Mouse (Mus musculus) midbrain, embryonic 11.5 days (tissue): ENCODE data around the gene Gm49510. TPM values are rescaled to one million over a fixed set of nuclear protein-coding genes. Genes with fewer than 3 reads are reported as not detected.

ENCODE experiments used
- ATAC-seq: fragments of 200-750 bp; cut with Nextera tagmentation; 2 replicates; pipeline ENCODE4 v1.8.0; 2017; ENCODE audit warnings: moderate TSS enrichment, moderate library complexity; ENCODE audit not compliant: low FRiP score
- DNase-seq: peaks from one replicate; pipeline ENCODE4 v3.0.0; 2015; ENCODE audit warnings: low spot score; ENCODE audit errors: missing footprints
- H3K27ac ChIP-seq: fragments of 300-500 bp; sonication (generic); 2 replicates; pipeline ENCODE4 v1.5.1; 2014; ENCODE audit warnings: low read depth, low read length
- H3K27me3 ChIP-seq: fragments of 300-500 bp; sonication (generic); 2 replicates; pipeline ENCODE4 v1.6.1; 2014; ENCODE audit warnings: mild to moderate bottlenecking, low read length, moderate library complexity, mixed read lengths; ENCODE audit not compliant: control insufficient read depth, insufficient read depth
- H3K36me3 ChIP-seq: fragments of 300-500 bp; sonication (generic); 2 replicates; pipeline ENCODE4 v1.6.1; 2014; ENCODE audit warnings: mild to moderate bottlenecking, low read length, moderate library complexity, mixed read lengths; ENCODE audit not compliant: control insufficient read depth, insufficient read depth
- H3K4me1 ChIP-seq: fragments of 300-500 bp; sonication (generic); 2 replicates; pipeline ENCODE4 v1.6.1; 2014; ENCODE audit warnings: low read length; ENCODE audit not compliant: control insufficient read depth, insufficient read depth
- H3K4me2 ChIP-seq: fragments of 300-500 bp; sonication (generic); 2 replicates; pipeline ENCODE4 v1.6.1; 2014; ENCODE audit warnings: mild to moderate bottlenecking, moderate library complexity
- H3K4me3 ChIP-seq: fragments of 300-500 bp; sonication (generic); 2 replicates; pipeline ENCODE4 v1.5.1; 2014; ENCODE audit warnings: low read depth, low read length
- H3K9ac ChIP-seq: fragments of 300-500 bp; sonication (generic); 2 replicates; pipeline ENCODE4 v1.6.1; 2014; ENCODE audit warnings: low read length
- H3K9me3 ChIP-seq: fragments of 300-500 bp; sonication (generic); 2 replicates; pipeline ENCODE4 v1.6.1; 2016; ENCODE audit warnings: low read length; ENCODE audit not compliant: control insufficient read depth
- WGBS: fragments of 180-500 bp; shearing (Covaris S2); extraction: QIAGEN DNeasy Blood & Tissue Kit; methylation state at CpG from one replicate; pipeline ENCODE4 v1.1.7; 2014; 5-methylcytosine and 5-hydroxymethylcytosine counted together
- polyA plus RNA-seq: library from polyadenylated mRNA; unstranded; fragments of >200 nt; fragmentation: Nextera tagmentation; extraction: Ambion mirVana; gene quantifications from 2 replicates; pipeline ENCODE4 v1.2.1, GENCODE M21; 2014

Gene Gm49510
- polyA plus RNA-seq, 1 experiment from 2014 or later, result 0.11 TPM

- no peak overlapping the region for H3K27ac ChIP-seq
- 2% methylated on average over 28 of the region's 35 CpGs for WGBS
- H3K4me2 ChIP-seq, result peak overlapping the region; percentile 54
- no peaks in the 10 kb centered on the region for H3K36me3 ChIP-seq
- no peaks in the 10 kb centered on the region for H3K9me3 ChIP-seq
- H3K4me3 ChIP-seq, result peak overlapping the region; percentile 25
- H3K9ac ChIP-seq, result peak overlapping the region; percentile 46
- peaks cover 22% of the 10 kb centered on the region for H3K4me1 ChIP-seq
- H3K27me3 ChIP-seq, result peaks cover 2% of the 10 kb centered on the region; the same call in 1 of the 2 replicates
- DNase-seq (peak; percentile 93), ATAC-seq (peak; percentile 42)
Measured at GRCm38 (mm10) chr15:78927788-78928457, 28.5 kb downstream of the Gm49510 start.

- Histone ChIP-seq H3K27me3 (peaks cover 2% of the 10 kb centered on the region; the same call in 1 of the 2 replicates), H3K27ac (no peak overlapping the region), H3K36me3 (no peaks in the 10 kb centered on the region), H3K4me2 (peak overlapping the region; percentile 54; the same call in 1 of the 2 replicates), H3K4me1 (peaks cover 22% of the 10 kb centered on the region), H3K9me3 (no peaks in the 10 kb centered on the region), H3K9ac (no peak overlapping the region; the same call in 1 of the 2 replicates), H3K4me3 (0 out of 2 replicates have a peak overlapping the region, but pooled peaks have one; percentile 25)
- ATAC-seq, result no peak; the same call in 1 of the 2 replicates
- WGBS, result 65% methylated on average over 7 of the region's 8 CpGs
- DNase-seq, result no peak
Measured at GRCm38 (mm10) chr15:78928539-78928938, 29.1 kb downstream of the Gm49510 start.

- Histone ChIP-seq H3K36me3 (no peaks in the 10 kb centered on the region), H3K4me2 (no peak overlapping the region), H3K9ac (no peak overlapping the region), H3K4me3 (no peak overlapping the region), H3K4me1 (peaks cover 22% of the 10 kb centered on the region), H3K27me3 (peaks cover 2% of the 10 kb centered on the region; the same call in 1 of the 2 replicates), H3K9me3 (no peaks in the 10 kb centered on the region), H3K27ac (no peak overlapping the region)
- ATAC-seq (no peak), DNase-seq (no peak)
- 87% methylated on average over 6 of the region's 6 CpGs for WGBS
Measured at GRCm38 (mm10) chr15:78930192-78930706, 30.8 kb downstream of the Gm49510 start.

GRCm38 (mm10) chr15:78930801-78931426 lies 31.4 kb downstream of the Gm49510 start:
- ATAC-seq (no peak), DNase-seq (no peak)
- no peak overlapping the region for H3K27ac ChIP-seq
- H3K27me3 ChIP-seq, result no peaks in the 10 kb centered on the region
- no peaks in the 10 kb centered on the region for H3K9me3 ChIP-seq
- 86% methylated on average over 7 of the region's 7 CpGs for WGBS
- H3K9ac ChIP-seq, result no peak overlapping the region
- no peak overlapping the region for H3K4me2 ChIP-seq
- H3K4me3 ChIP-seq, result no peak overlapping the region
- peaks cover 25% of the 10 kb centered on the region for H3K4me1 ChIP-seq
- H3K36me3 ChIP-seq, result no peaks in the 10 kb centered on the region

- Histone ChIP-seq H3K4me2 (no peak overlapping the region), H3K36me3 (no peaks in the 10 kb centered on the region), H3K4me1 (peaks cover 23% of the 10 kb centered on the region), H3K27me3 (no peaks in the 10 kb centered on the region), H3K9ac (no peak overlapping the region), H3K9me3 (no peaks in the 10 kb centered on the region), H3K27ac (no peak overlapping the region), H3K4me3 (no peak overlapping the region)
- DNase-seq (no peak), ATAC-seq (no peak)
- WGBS, result 33% methylated on average over 3 of the region's 3 CpGs
Measured at GRCm38 (mm10) chr15:78931577-78931976, 32.1 kb downstream of the Gm49510 start.

GRCm38 (mm10) chr15:78934784-78935320 lies 35.4 kb downstream of the Gm49510 start, which contains the start of gene Nol12:
Gene Nol12 (plus strand): TSS chr15:78934933.
- Histone ChIP-seq H3K36me3 (peaks cover 10% of the 10 kb centered on the region; the same call in 1 of the 2 replicates), H3K4me3 (peak within 1 kb of the TSS; percentile 82), H3K4me2 (peak within 1 kb of the TSS; percentile 89), H3K9ac (peak within 1 kb of the TSS; percentile 81), H3K4me1 (peaks cover 8% of the 10 kb centered on the region), H3K27me3 (no peaks in the 10 kb centered on the region), H3K27ac (peak within 1 kb of the TSS; percentile 64; the same call in 1 of the 2 replicates), H3K9me3 (no peaks in the 10 kb centered on the region)
- under 1% methylated on average over 42 of the region's 42 CpGs for WGBS
- ATAC-seq (peak; percentile 90), DNase-seq (peak; percentile 99)

- peaks cover 8% of the 10 kb centered on the region for H3K4me1 ChIP-seq
- 88% methylated on average over 12 of the region's 12 CpGs for WGBS
- no peak overlapping the region for H3K4me3 ChIP-seq
- H3K4me2 ChIP-seq, result no peak overlapping the region
- ATAC-seq (no peak), DNase-seq (no peak)
- no peaks in the 10 kb centered on the region for H3K9me3 ChIP-seq
- peaks cover 18% of the 10 kb centered on the region for H3K36me3 ChIP-seq
- no peak overlapping the region for H3K9ac ChIP-seq
- H3K27me3 ChIP-seq, result no peaks in the 10 kb centered on the region
- H3K27ac ChIP-seq, result no peak overlapping the region
Measured at GRCm38 (mm10) chr15:78936403-78936802, 36.9 kb downstream of the Gm49510 start.

GRCm38 (mm10) chr15:78937311-78937710 lies 37.8 kb downstream of the Gm49510 start:
- H3K4me3 ChIP-seq, result no peak overlapping the region
- WGBS, result 85% methylated on average over 10 of the region's 10 CpGs
- peaks cover 18% of the 10 kb centered on the region for H3K36me3 ChIP-seq
- H3K9ac ChIP-seq, result no peak overlapping the region
- ATAC-seq, result no peak
- no peak for DNase-seq
- H3K4me1 ChIP-seq, result peaks cover 8% of the 10 kb centered on the region
- H3K27ac ChIP-seq, result no peak overlapping the region
- H3K27me3 ChIP-seq, result no peaks in the 10 kb centered on the region
- H3K4me2 ChIP-seq, result no peak overlapping the region
- no peaks in the 10 kb centered on the region for H3K9me3 ChIP-seq

GRCm38 (mm10) chr15:78937963-78938362 lies 38.5 kb downstream of the Gm49510 start:
- peaks cover 18% of the 10 kb centered on the region for H3K36me3 ChIP-seq
- no peaks in the 10 kb centered on the region for H3K27me3 ChIP-seq
- no peak overlapping the region for H3K27ac ChIP-seq
- WGBS, result 89% methylated on average over 2 of the region's 2 CpGs
- H3K4me2 ChIP-seq, result no peak overlapping the region
- H3K4me3 ChIP-seq, result no peak overlapping the region
- no peak overlapping the region for H3K9ac ChIP-seq
- H3K9me3 ChIP-seq, result no peaks in the 10 kb centered on the region
- H3K4me1 ChIP-seq, result peaks cover 10% of the 10 kb centered on the region
- no peak for DNase-seq
- no peak for ATAC-seq
